Mouse (Mus musculus) thymus, adult 2 months (tissue): ENCODE results near the gene Tmem235.

Experiments
- CTCF ChIP-seq: fragments of 200-500 bp; IDR thresholded peaks from 2 replicates; pipeline ENCODE4 v1.5.1; 2012; ENCODE audit warnings: mild to moderate bottlenecking, control low read depth, low read length, moderate library complexity, borderline replicate concordance; ENCODE audit not compliant: control insufficient read depth, poor library complexity, insufficient read depth; ENCODE audit errors: extremely low read depth
- POLR2A ChIP-seq: fragments of 200-500 bp; IDR thresholded peaks from 2 replicates; pipeline ENCODE4 v1.6.1; 2012; ENCODE audit warnings: mild to moderate bottlenecking, low read length, control low read depth, moderate library complexity; ENCODE audit not compliant: control insufficient read depth, poor library complexity, insufficient read depth; ENCODE audit errors: extremely low read depth

GRCm38 (mm10) chr11:117820173-117820572 lies 40.4 kb upstream of the Tmem235 start:
- TF ChIP-seq POLR2A = no peak
- no peak for TF ChIP-seq CTCF
